Mouse (Mus musculus) G1E (cell line): ENCODE measurements around the gene Prrc2b.

ENCODE experiments used
- CTCF ChIP-seq: IDR thresholded peaks from 2 replicates; pipeline ENCODE4 v1.5.1; 2012; ENCODE audit warnings: low read depth, low read length, inconsistent platforms, mixed read lengths
- GATA1 ChIP-seq: IDR thresholded peaks from 2 replicates; pipeline ENCODE4 v1.6.1; 2012; ENCODE audit warnings: borderline replicate concordance, low read length, inconsistent platforms, mixed read lengths
- GATA2 ChIP-seq: IDR thresholded peaks from 2 replicates; pipeline ENCODE4 v1.6.1; 2012; ENCODE audit warnings: low read depth, low read length, inconsistent platforms, borderline replicate concordance
- POLR2AphosphoS5 ChIP-seq: IDR thresholded peaks from 2 replicates; pipeline ENCODE4 v1.6.1; 2012; ENCODE audit warnings: low read depth, low read length, inconsistent platforms; ENCODE audit not compliant: insufficient replicate concordance
- TAL1 ChIP-seq: conservative IDR thresholded peaks from 2 replicates; pipeline ENCODE4 v1.6.1; 2012; ENCODE audit warnings: low read depth, low read length, inconsistent platforms, mixed read lengths

DNA sequence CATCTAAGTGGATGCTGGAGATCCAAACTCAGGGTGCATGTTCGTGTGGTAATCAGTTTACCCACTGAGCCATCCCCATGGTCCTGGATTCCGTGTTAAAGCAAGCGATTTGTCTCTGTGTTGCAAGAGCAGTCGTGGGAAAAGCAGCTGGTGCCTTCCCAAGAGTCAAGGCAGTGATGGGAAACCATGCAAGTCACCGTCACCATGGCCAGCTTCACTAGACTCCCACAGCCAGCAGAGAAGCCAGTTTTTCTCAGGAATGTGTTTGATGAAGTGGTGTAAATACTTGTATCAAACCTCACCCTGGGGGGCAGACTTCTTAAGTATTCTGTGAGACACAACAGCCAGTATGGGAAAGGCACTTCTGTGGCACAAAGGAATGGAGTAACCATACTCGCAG, 8.5 kb upstream of the Prrc2b start:
- no peak for TF ChIP-seq CTCF
- TF ChIP-seq GATA1 = no peak
- no peak for TF ChIP-seq POLR2AphosphoS5
- no peak for TF ChIP-seq TAL1
- TF ChIP-seq GATA2 = no peak
